Comparison of ENCODE assay signal across 21 mouse cellular contexts in the genomic region with DNA sequence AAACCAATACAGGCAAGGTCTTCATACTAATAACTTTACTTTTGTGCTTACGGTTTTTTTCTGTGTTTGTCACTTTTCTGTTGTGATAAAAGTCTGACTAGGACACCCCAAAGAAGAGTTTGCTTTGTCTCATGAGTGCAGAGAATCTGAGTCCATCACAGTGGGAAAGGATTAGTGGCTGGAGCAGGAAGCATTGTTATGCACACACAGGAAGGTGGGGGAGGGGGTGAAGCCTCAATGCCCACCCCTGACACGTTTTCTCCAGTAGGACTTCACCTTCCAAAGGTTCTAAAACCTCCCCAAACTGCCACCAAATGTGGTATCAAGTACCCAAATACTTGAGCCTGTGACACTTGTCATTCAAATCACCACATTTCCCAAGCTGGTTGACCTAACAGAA. TPM values are rescaled to one million over a fixed set of nuclear protein-coding genes. Genes with fewer than 3 reads are reported as not detected.
"Had no signal": no experiment of that assay in that cellular context is flagged by ENCODE, and none has a peak within 500 bp of the region (broad histone marks: within the 10 kb centered on the region; RNA-seq: fewer than 3 reads in every experiment).

No protein-coding gene starts in this region.

- DNase-seq: cerebellum, adult 9-10 months; cerebellum, adult 9-11 months; cerebellum, postnatal 10 days; cerebellum, postnatal 14 days; cerebellum, postnatal 25 days; cerebellum, postnatal 36 days; embryo, embryonic 11 days; forebrain, postnatal 0 days; gastrocnemius, adult 2 months; gastrocnemius, postnatal 10 days; gastrocnemius, postnatal 14 days; gastrocnemius, postnatal 25 days; gastrocnemius, postnatal 36 days; heart, adult 18-20 months; heart, adult 2 months had no signal

RNA-seq across cellular contexts. Expression of gene Ptf1a, which starts 16.5 kb away (rescaled TPM):
- total RNA-seq: common myeloid progenitor, adult 5-6 weeks; forebrain, postnatal 0 days; gastrocnemius, adult 18-20 months; gastrocnemius, adult 2 months; gastrocnemius, adult 8-10 months; gastrocnemius, postnatal 10 days; gastrocnemius, postnatal 14 days; gastrocnemius, postnatal 25 days; gastrocnemius, postnatal 36 days; gastrocnemius, postnatal 4 days; granulocyte monocyte progenitor cell, adult 5-6 weeks; heart, adult 18-20 months; heart, adult 2 months; heart, adult 8-10 months had no signal
